Mouse (Mus musculus): ENCODE measurements at regions not wholly inside any gene's neighbourhood (a gene's known extent, or its start where the extent isn't known, plus 50 kb on each side); places are given as distances from the start of the nearest gene placed in this dataset.

DNA sequence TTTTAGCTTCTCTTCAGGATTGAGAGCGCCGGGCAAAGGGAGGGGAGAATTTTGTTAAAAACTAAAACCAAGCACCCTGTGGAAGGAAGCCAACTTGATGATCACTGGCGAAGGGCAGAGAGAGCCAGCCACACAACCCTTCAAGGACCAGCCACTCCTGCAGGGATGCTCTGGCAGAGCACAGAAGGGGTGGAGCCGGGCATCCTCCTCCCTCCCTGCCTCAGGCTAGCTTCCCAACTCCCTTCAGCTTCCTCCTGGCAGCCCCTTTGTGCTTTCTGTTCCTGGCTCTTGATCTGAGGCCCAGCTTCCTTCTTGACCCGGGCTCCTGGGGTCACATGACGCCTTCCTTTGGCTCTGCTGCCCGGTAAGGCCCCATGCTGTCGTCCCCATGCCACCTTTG is 591.8 kb upstream of the Gm10131 start:
- Histone ChIP-seq H3K27me3 (ENCODE audit: control insufficient read depth in 1 of 2, insufficient read depth in 2 of 2, low read length in 2 of 2) (no peaks in the 10 kb centered on the region), H3K27ac (ENCODE audit: control insufficient read depth, low read depth, low read length) (no peak overlapping the region), H3K36me3 (ENCODE audit: control insufficient read depth in 1 of 2, insufficient read depth in 2 of 2, low read length in 2 of 2) (no peaks in the 10 kb centered on the region), H3K9ac (ENCODE audit: control insufficient read depth, low read depth, low read length, poor library complexity, severe bottlenecking) (no peak overlapping the region), H3K4me1 (ENCODE audit: control insufficient read depth in 1 of 2, insufficient read depth in 2 of 2, low read length in 2 of 2) (no peaks in the 10 kb centered on the region), H3K9me3 (replicated peaks; ENCODE audit: insufficient read depth, low read length) (no peaks in the 10 kb centered on the region), H3K4me3 (ENCODE audit: control insufficient read depth in 1 of 2, insufficient read depth in 1 of 2, low read depth in 2 of 2, low read length in 2 of 2) (no peak overlapping the region), H3K79me2 (ENCODE audit: control insufficient read depth, insufficient read depth, low read length, poor library complexity) (no peaks in the 10 kb centered on the region)
- no peak for TF ChIP-seq POLR2A (IDR thresholded peaks at IDR 0.05; ENCODE audit: control insufficient read depth in 1 of 2, insufficient read depth in 1 of 2, low read depth in 1 of 2, low read length in 2 of 2, poor library complexity in 1 of 2)
- no peak for TF ChIP-seq JUND (IDR thresholded peaks at IDR 0.05; ENCODE audit: low read depth, low read length)
- no peak for TF ChIP-seq ETS1 (IDR thresholded peaks at IDR 0.05; ENCODE audit: low read depth, low read length)
- no peak for TF ChIP-seq MYC (IDR thresholded peaks at IDR 0.05; ENCODE audit: low read depth, low read length)
- TF ChIP-seq MAFK (IDR thresholded peaks at IDR 0.05; ENCODE audit: borderline replicate concordance, low read depth, low read length) = no peak
- TF ChIP-seq POLR2AphosphoS5 (IDR thresholded peaks at IDR 0.05; ENCODE audit: borderline replicate concordance, low read depth, low read length) = no peak
- no peak for TF ChIP-seq GABPA (IDR thresholded peaks at IDR 0.05; ENCODE audit: low read depth, low read length)
- TF ChIP-seq TCF12 (IDR thresholded peaks at IDR 0.05; ENCODE audit: low read depth, low read length) = no peak
- TF ChIP-seq ZNF384 (IDR thresholded peaks at IDR 0.05; ENCODE audit: low read depth, low read length) = no peak
- TF ChIP-seq ZKSCAN1 (IDR thresholded peaks at IDR 0.05; ENCODE audit: low read depth, low read length) = no peak
- no peak for TF ChIP-seq ELF1 (IDR thresholded peaks at IDR 0.05; ENCODE audit: low read depth, low read length)
- TF ChIP-seq ZC3H11A (IDR thresholded peaks at IDR 0.05; ENCODE audit: low read depth, low read length) = no peak
- no peak for TF ChIP-seq MXI1 (IDR thresholded peaks at IDR 0.05; ENCODE audit: low read depth, low read length)
- no peak for TF ChIP-seq ZMIZ1 (IDR thresholded peaks at IDR 0.05; ENCODE audit: low read depth, low read length)
- TF ChIP-seq BHLHE40 (IDR thresholded peaks at IDR 0.05; ENCODE audit: borderline replicate concordance, low read depth, low read length) = no peak
- TF ChIP-seq USF2 (IDR thresholded peaks at IDR 0.05; ENCODE audit: borderline replicate concordance in 1 of 2, insufficient read depth in 1 of 2, low read depth in 1 of 2, low read length in 2 of 2) = no peak
- TF ChIP-seq CTCF (IDR thresholded peaks at IDR 0.05 in 2 of 3, conservative IDR thresholded peaks at IDR 0.05 in 1 of 3; ENCODE audit: control insufficient read depth in 1 of 3, insufficient read depth in 1 of 3, low read depth in 2 of 3, low read length in 3 of 3, poor library complexity in 1 of 3, severe bottlenecking in 1 of 3) = no peak
- TF ChIP-seq POLR2AphosphoS2 (IDR thresholded peaks at IDR 0.05; ENCODE audit: low read length) = no peak
- no peak for TF ChIP-seq HCFC1 (IDR thresholded peaks at IDR 0.05; ENCODE audit: low read depth, low read length)
- no peak for TF ChIP-seq KAT2A (conservative IDR thresholded peaks at IDR 0.05; ENCODE audit: low read depth, low read length)
- DNase-seq (ENCODE audit: low read depth, low spot score) = no peak

DNA sequence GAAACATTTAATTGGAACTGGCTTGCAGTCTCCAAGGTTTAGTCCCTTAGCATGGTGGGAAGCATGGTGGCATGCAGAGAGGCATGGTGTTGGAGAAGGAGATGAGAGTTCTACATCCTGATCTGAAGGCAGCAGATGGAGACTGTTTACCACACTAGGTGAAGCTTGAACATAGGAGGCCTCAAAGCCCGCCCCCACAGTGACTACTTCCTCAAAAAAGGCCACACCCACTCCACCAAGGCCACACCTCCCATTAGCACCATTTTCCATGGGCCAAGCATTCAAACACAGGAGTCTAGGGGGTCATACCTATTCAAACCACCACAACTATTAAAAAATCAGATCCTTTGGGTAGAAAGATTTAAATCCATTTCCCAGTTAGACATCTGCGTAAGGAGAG is 591.3 kb upstream of the Gm10131 start:
- Histone ChIP-seq H3K4me1 (ENCODE audit: control insufficient read depth in 1 of 2, insufficient read depth in 2 of 2, low read length in 2 of 2) (no peaks in the 10 kb centered on the region), H3K9me3 (replicated peaks; ENCODE audit: insufficient read depth, low read length) (no peaks in the 10 kb centered on the region), H3K36me3 (ENCODE audit: control insufficient read depth in 1 of 2, insufficient read depth in 2 of 2, low read length in 2 of 2) (no peaks in the 10 kb centered on the region), H3K4me3 (ENCODE audit: control insufficient read depth in 1 of 2, insufficient read depth in 1 of 2, low read depth in 2 of 2, low read length in 2 of 2) (no peak overlapping the region), H3K9ac (ENCODE audit: control insufficient read depth, low read depth, low read length, poor library complexity, severe bottlenecking) (no peak overlapping the region), H3K27ac (ENCODE audit: control insufficient read depth, low read depth, low read length) (no peak overlapping the region), H3K27me3 (ENCODE audit: control insufficient read depth in 1 of 2, insufficient read depth in 2 of 2, low read length in 2 of 2) (no peaks in the 10 kb centered on the region), H3K79me2 (ENCODE audit: control insufficient read depth, insufficient read depth, low read length, poor library complexity) (no peaks in the 10 kb centered on the region)
- peak; percentile 5 for DNase-seq (ENCODE audit: low read depth, low spot score)
- no peak for TF ChIP-seq RCOR1 (IDR thresholded peaks at IDR 0.05; ENCODE audit: low read depth, low read length)
- TF ChIP-seq BHLHE40 (IDR thresholded peaks at IDR 0.05; ENCODE audit: borderline replicate concordance, low read depth, low read length) = no peak
- no peak for TF ChIP-seq MAFK (IDR thresholded peaks at IDR 0.05; ENCODE audit: borderline replicate concordance, low read depth, low read length)
- TF ChIP-seq NRF1 (IDR thresholded peaks at IDR 0.05; ENCODE audit: insufficient read depth, low read depth, low read length, poor library complexity, severe bottlenecking) = no peak
- no peak for TF ChIP-seq MAZ (IDR thresholded peaks at IDR 0.05; ENCODE audit: low read depth, low read length)
- TF ChIP-seq MYB (IDR thresholded peaks at IDR 0.05; ENCODE audit: low read depth, low read length) = no peak
- no peak for TF ChIP-seq USF2 (IDR thresholded peaks at IDR 0.05; ENCODE audit: borderline replicate concordance in 1 of 2, insufficient read depth in 1 of 2, low read depth in 1 of 2, low read length in 2 of 2)
- TF ChIP-seq MXI1 (IDR thresholded peaks at IDR 0.05; ENCODE audit: low read depth, low read length) = no peak
- no peak for TF ChIP-seq ZC3H11A (IDR thresholded peaks at IDR 0.05; ENCODE audit: low read depth, low read length)
- no peak for TF ChIP-seq KAT2A (conservative IDR thresholded peaks at IDR 0.05; ENCODE audit: low read depth, low read length)
- no peak for TF ChIP-seq ZKSCAN1 (IDR thresholded peaks at IDR 0.05; ENCODE audit: low read depth, low read length)
- no peak for TF ChIP-seq GATA1 (IDR thresholded peaks at IDR 0.05; ENCODE audit: low read depth, low read length)

Measured in MEL (cell line).